Mouse (Mus musculus): Measurements from ENCODE around the gene Ppm1h. TPM values are rescaled to one million over a fixed set of nuclear protein-coding genes. Genes with fewer than 3 reads are reported as not detected.

The Ppm1h gene
- polyA plus RNA-seq, 1 experiment from 2014 or later, result 6.5 TPM

- 74% methylated on average over 12 of the region's 12 CpGs for WGBS
- peak; percentile 39 for ATAC-seq
- no peak overlapping the region; the same call in 1 of the 2 replicates for H3K27ac ChIP-seq
These were observed 216.7 kb downstream of the Ppm1h start for GRCm38 (mm10) chr10:122895121-122895770.

GRCm38 (mm10) chr10:122899971-122900370 lies 221.4 kb downstream of the Ppm1h start:
- Histone ChIP-seq H3K9me3 (replicated peaks) (no peaks in the 10 kb centered on the region), H3K9ac (no peak overlapping the region), H3K27ac (no peak overlapping the region), H3K36me3 (ENCODE audit: poor library complexity, severe bottlenecking) (no peaks in the 10 kb centered on the region), H3K4me1 (peaks cover 19% of the 10 kb centered on the region), H3K4me3 (no peak overlapping the region), H3K4me2 (no peak overlapping the region), H3K27me3 (no peaks in the 10 kb centered on the region)
- no peak for ATAC-seq
- WGBS, result 68% methylated on average over 7 of the region's 7 CpGs

More at GRCm38 (mm10) chr10:122895121-122895770, 216.7 kb downstream of the Ppm1h start:
- no peak overlapping the region for H3K4me2 ChIP-seq
- H3K27me3 ChIP-seq, result no peaks in the 10 kb centered on the region
- no peak overlapping the region for H3K4me3 ChIP-seq
- H3K9ac ChIP-seq, result no peak overlapping the region
- no peaks in the 10 kb centered on the region for H3K9me3 ChIP-seq (replicated peaks)
- H3K4me1 ChIP-seq, result peaks cover 18% of the 10 kb centered on the region; the same call in 1 of the 2 replicates
- H3K36me3 ChIP-seq (ENCODE audit: poor library complexity, severe bottlenecking), result no peaks in the 10 kb centered on the region

GRCm38 (mm10) chr10:122900466-122900865 lies 221.9 kb downstream of the Ppm1h start:
- Histone ChIP-seq H3K4me2 (no peak overlapping the region), H3K27ac (no peak overlapping the region), H3K36me3 (ENCODE audit: poor library complexity, severe bottlenecking) (no peaks in the 10 kb centered on the region), H3K4me1 (peaks cover 18% of the 10 kb centered on the region), H3K4me3 (no peak overlapping the region), H3K9ac (no peak overlapping the region), H3K27me3 (no peaks in the 10 kb centered on the region), H3K9me3 (replicated peaks) (no peaks in the 10 kb centered on the region)
- ATAC-seq, result no peak
- WGBS, result 63% methylated on average over 1 of the region's 1 CpGs

DNA sequence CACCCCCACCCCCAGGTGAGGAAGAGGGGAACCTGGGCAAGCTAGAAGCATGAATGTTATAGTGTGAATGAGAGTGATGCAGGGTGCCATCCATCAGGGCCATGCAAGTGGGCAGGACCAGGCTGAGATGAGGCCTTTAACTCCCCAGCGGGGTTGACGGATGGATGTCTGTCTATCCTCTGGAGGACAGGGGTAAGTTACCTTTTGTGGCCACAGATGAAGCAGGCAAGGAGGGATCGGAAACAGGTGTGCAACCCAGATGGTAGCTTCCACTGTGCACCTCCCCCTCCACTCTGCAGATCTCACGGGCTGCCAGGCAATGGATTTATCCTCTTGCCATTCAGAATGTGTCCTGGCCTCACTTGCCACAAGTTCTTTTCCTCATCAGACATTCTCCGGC lies 222.8 kb downstream of the Ppm1h start:
- H3K9ac ChIP-seq, result no peak overlapping the region
- H3K4me3 ChIP-seq, result no peak overlapping the region
- H3K27ac ChIP-seq, result no peak overlapping the region
- peaks cover 18% of the 10 kb centered on the region for H3K4me1 ChIP-seq
- 78% methylated on average over 5 of the region's 5 CpGs for WGBS
- ATAC-seq, result no peak
- H3K4me2 ChIP-seq, result no peak overlapping the region
- H3K9me3 ChIP-seq (replicated peaks), result no peaks in the 10 kb centered on the region
- H3K36me3 ChIP-seq (ENCODE audit: poor library complexity, severe bottlenecking), result no peaks in the 10 kb centered on the region
- no peaks in the 10 kb centered on the region for H3K27me3 ChIP-seq

GRCm38 (mm10) chr10:122909406-122910032 lies 231.0 kb downstream of the Ppm1h start:
- no peaks in the 10 kb centered on the region for H3K27me3 ChIP-seq
- H3K9me3 ChIP-seq (replicated peaks), result no peaks in the 10 kb centered on the region
- no peak overlapping the region for H3K4me2 ChIP-seq
- no peak overlapping the region for H3K4me3 ChIP-seq
- no peak overlapping the region for H3K9ac ChIP-seq
- H3K4me1 ChIP-seq, result peaks cover 22% of the 10 kb centered on the region
- no peak for ATAC-seq
- H3K36me3 ChIP-seq (ENCODE audit: poor library complexity, severe bottlenecking), result no peaks in the 10 kb centered on the region
- 90% methylated on average over 9 of the region's 9 CpGs for WGBS
- no peak overlapping the region for H3K27ac ChIP-seq

DNA sequence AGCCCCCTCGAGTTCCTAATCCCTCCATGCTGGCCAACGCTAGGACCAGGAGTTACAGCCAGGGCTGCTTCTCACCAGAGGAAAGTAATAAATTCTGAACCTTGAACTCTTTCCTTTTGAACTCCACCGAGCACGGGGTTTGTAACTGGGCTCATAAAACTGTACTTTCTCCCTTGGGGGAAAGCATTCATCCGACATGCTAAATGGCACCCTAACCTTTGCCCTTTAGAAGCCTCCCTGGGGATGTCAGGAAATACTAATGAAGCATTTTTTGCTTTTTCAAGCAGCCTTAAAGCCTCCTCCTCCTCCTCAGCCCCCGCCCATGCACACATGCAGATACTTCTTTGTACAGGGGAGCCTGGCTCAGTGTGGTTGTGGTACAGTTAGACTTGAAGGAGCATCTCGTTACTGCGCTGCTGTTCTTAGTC lies 232.2 kb downstream of the Ppm1h start:
- Histone ChIP-seq H3K9ac (no peak overlapping the region), H3K36me3 (ENCODE audit: poor library complexity, severe bottlenecking) (no peaks in the 10 kb centered on the region), H3K27ac (no peak overlapping the region), H3K4me3 (no peak overlapping the region), H3K4me1 (peaks cover 22% of the 10 kb centered on the region), H3K9me3 (replicated peaks) (no peaks in the 10 kb centered on the region), H3K4me2 (no peak overlapping the region), H3K27me3 (no peaks in the 10 kb centered on the region)
- WGBS, result 66% methylated on average over 8 of the region's 8 CpGs
- ATAC-seq, result no peak

- Histone ChIP-seq H3K27me3 (no peaks in the 10 kb centered on the region), H3K9me3 (replicated peaks) (no peaks in the 10 kb centered on the region), H3K36me3 (ENCODE audit: poor library complexity, severe bottlenecking) (no peaks in the 10 kb centered on the region), H3K4me1 (peaks cover 22% of the 10 kb centered on the region), H3K9ac (no peak overlapping the region), H3K27ac (no peak overlapping the region), H3K4me3 (no peak overlapping the region), H3K4me2 (no peak overlapping the region)
- 76% methylated on average over 8 of the region's 8 CpGs for WGBS
- ATAC-seq, result no peak
These were observed 233.1 kb downstream of the Ppm1h start for GRCm38 (mm10) chr10:122911668-122912067.

- 35% methylated on average over 12 of the region's 12 CpGs for WGBS
- Histone ChIP-seq H3K4me1 (peaks cover 22% of the 10 kb centered on the region), H3K27me3 (no peaks in the 10 kb centered on the region), H3K27ac (peak overlapping the region; percentile 74), H3K9ac (no peak overlapping the region), H3K9me3 (replicated peaks) (no peaks in the 10 kb centered on the region), H3K36me3 (ENCODE audit: poor library complexity, severe bottlenecking) (no peaks in the 10 kb centered on the region), H3K4me2 (0 out of 2 replicates have a peak overlapping the region, but pooled peaks have one; percentile 20), H3K4me3 (no peak overlapping the region)
- ATAC-seq, result no peak
These were observed 233.6 kb downstream of the Ppm1h start for GRCm38 (mm10) chr10:122912086-122912690.

- Histone ChIP-seq H3K4me1 (peaks cover 22% of the 10 kb centered on the region), H3K9ac (peak overlapping the region; percentile 36; the same call in 1 of the 2 replicates), H3K9me3 (replicated peaks) (no peaks in the 10 kb centered on the region), H3K27me3 (no peaks in the 10 kb centered on the region), H3K27ac (peak overlapping the region; percentile 74), H3K4me2 (0 out of 2 replicates have a peak overlapping the region, but pooled peaks have one; percentile 20), H3K36me3 (ENCODE audit: poor library complexity, severe bottlenecking) (no peaks in the 10 kb centered on the region), H3K4me3 (no peak overlapping the region)
- ATAC-seq, result peak; percentile 83
- WGBS, result 18% methylated on average over 19 of the region's 19 CpGs
These were observed 234.3 kb downstream of the Ppm1h start for GRCm38 (mm10) chr10:122912701-122913368.

GRCm38 (mm10) chr10:122913393-122913792 lies 234.8 kb downstream of the Ppm1h start:
- Histone ChIP-seq H3K27me3 (no peaks in the 10 kb centered on the region), H3K27ac (peak overlapping the region; percentile 74), H3K9ac (no peak overlapping the region), H3K36me3 (ENCODE audit: poor library complexity, severe bottlenecking) (no peaks in the 10 kb centered on the region), H3K4me2 (no peak overlapping the region), H3K4me3 (no peak overlapping the region), H3K9me3 (replicated peaks) (no peaks in the 10 kb centered on the region), H3K4me1 (peaks cover 22% of the 10 kb centered on the region)
- no peak for ATAC-seq
- WGBS, result 32% methylated on average over 11 of the region's 11 CpGs

GRCm38 (mm10) chr10:122915905-122916304 lies 237.3 kb downstream of the Ppm1h start:
- Histone ChIP-seq H3K4me1 (peaks cover 21% of the 10 kb centered on the region), H3K27me3 (no peaks in the 10 kb centered on the region), H3K36me3 (ENCODE audit: poor library complexity, severe bottlenecking) (no peaks in the 10 kb centered on the region), H3K9ac (no peak overlapping the region), H3K27ac (no peak overlapping the region), H3K4me2 (no peak overlapping the region), H3K4me3 (no peak overlapping the region), H3K9me3 (replicated peaks) (no peaks in the 10 kb centered on the region)
- no peak for ATAC-seq
- 90% methylated on average over 8 of the region's 8 CpGs for WGBS
